In genomic region chr2:25225811-25226379, GRCm38 (mm10) we compare ENCODE assay signal across 9 mouse cellular contexts. TPM values are rescaled to one million over a fixed set of nuclear protein-coding genes. Genes with fewer than 3 reads are reported as not detected.
DNase-seq lines count a peak whose midpoint lies in the region; ATAC-seq and TF ChIP-seq lines count a peak whose summit lies in the region.
"Had no signal": no experiment of that assay in that cellular context is flagged by ENCODE, and none has a peak within 500 bp of the region (broad histone marks: within the 10 kb centered on the region; RNA-seq: fewer than 3 reads in every experiment).

No protein-coding gene starts in this region.

- peak overlapping the region; percentile 55 for H3K4me2 ChIP-seq in lung, postnatal 0 days (replicated peaks; ENCODE audit: low read depth, low read length)
- H3K4me2 ChIP-seq in forebrain, embryonic 13.5 days, result peak overlapping the region; percentile 47
- H3K4me2 ChIP-seq in limb, embryonic 13.5 days (replicated peaks), result peak overlapping the region; percentile 64
- peak overlapping the region; percentile 51 for H3K4me2 ChIP-seq in stomach, embryonic 15.5 days

- peaks cover 6% of the 10 kb centered on the region; the same call in 1 of the 2 replicates for H3K4me1 ChIP-seq in lung, postnatal 0 days (ENCODE audit: insufficient read depth, low read depth, low read length)
- H3K4me1 ChIP-seq in forebrain, embryonic 13.5 days, result peaks cover 32% of the 10 kb centered on the region
- H3K4me1 ChIP-seq in limb, embryonic 13.5 days, result peaks cover 18% of the 10 kb centered on the region
- H3K4me1 ChIP-seq in stomach, embryonic 15.5 days, result peaks cover 16% of the 10 kb centered on the region

- no peaks in the 10 kb centered on the region; the same call in 1 of the 2 replicates for H3K27me3 ChIP-seq in lung, postnatal 0 days (replicated peaks; ENCODE audit: insufficient read depth, low read length)
- H3K27me3 ChIP-seq in forebrain, embryonic 13.5 days, result 0 out of 2 replicates have a peak, but pooled peaks cover 10% of the 10 kb centered on the region
- H3K27me3 ChIP-seq in limb, embryonic 13.5 days, result peaks cover 3% of the 10 kb centered on the region; the same call in 1 of the 2 replicates
- no peaks in the 10 kb centered on the region for H3K27me3 ChIP-seq in stomach, embryonic 15.5 days (replicated peaks)

- 65% methylated on average over 8 of the region's 8 CpGs for WGBS in lung, postnatal 0 days
- WGBS in forebrain, embryonic 13.5 days, result 76% methylated on average over 8 of the region's 8 CpGs
- 73% methylated on average over 8 of the region's 8 CpGs for WGBS in limb, embryonic 13.5 days
- WGBS in stomach, embryonic 15.5 days, result 74% methylated on average over 8 of the region's 8 CpGs

- no peak for ATAC-seq in lung, postnatal 0 days
- no peak for ATAC-seq in forebrain, embryonic 13.5 days
- no peak for ATAC-seq in limb, embryonic 13.5 days (ENCODE audit: low FRiP score, low read depth)
- no peak for ATAC-seq in stomach, embryonic 15.5 days (ENCODE audit: insufficient read depth, low FRiP score, low read depth)
- ATAC-seq in frontal cortex, adult (ENCODE audit: low TSS enrichment), result no peak

- peak overlapping the region; percentile 93 for H3K27ac ChIP-seq in lung, postnatal 0 days (ENCODE audit: low read length)
- peak overlapping the region; percentile 98 for H3K27ac ChIP-seq in forebrain, embryonic 13.5 days
- H3K27ac ChIP-seq in limb, embryonic 13.5 days, result peak overlapping the region; percentile 97
- H3K27ac ChIP-seq in stomach, embryonic 15.5 days, result peak overlapping the region; percentile 99

- H3K4me3 ChIP-seq in lung, postnatal 0 days (ENCODE audit: low read depth, low read length), result peak overlapping the region; percentile 46; the same call in 1 of the 2 replicates
- peak overlapping the region; percentile 52; the same call in 1 of the 2 replicates for H3K4me3 ChIP-seq in forebrain, embryonic 13.5 days
- H3K4me3 ChIP-seq in limb, embryonic 13.5 days, result peak overlapping the region; percentile 49
- H3K4me3 ChIP-seq in stomach, embryonic 15.5 days (replicated peaks), result peak overlapping the region; percentile 54

- no peak for DNase-seq in lung, postnatal 0 days (ENCODE audit: low spot score)
- DNase-seq in lung, postnatal 10 days, result no peak
- no peak for DNase-seq in thymus, postnatal 14 days

- no peak overlapping the region for H3K9ac ChIP-seq in lung, postnatal 0 days (replicated peaks; ENCODE audit: low read depth)
- peak overlapping the region; percentile 70; the same call in 1 of the 2 replicates for H3K9ac ChIP-seq in forebrain, embryonic 13.5 days
- H3K9ac ChIP-seq in limb, embryonic 13.5 days, result peak overlapping the region; percentile 68; the same call in 1 of the 2 replicates
- no peak overlapping the region for H3K9ac ChIP-seq in stomach, embryonic 15.5 days

- TF ChIP-seq EP300 in lung, postnatal 0 days (IDR thresholded peaks at IDR 0.05), result no peak

- H3K9me3 ChIP-seq in lung, postnatal 0 days (ENCODE audit: low read length), result no peaks in the 10 kb centered on the region
- H3K9me3 ChIP-seq in forebrain, embryonic 13.5 days (replicated peaks), result no peaks in the 10 kb centered on the region
- H3K9me3 ChIP-seq in limb, embryonic 13.5 days, result no peaks in the 10 kb centered on the region
- no peaks in the 10 kb centered on the region for H3K9me3 ChIP-seq in stomach, embryonic 15.5 days

- H3K36me3 ChIP-seq in lung, postnatal 0 days (ENCODE audit: insufficient read depth, low read length), result peaks cover 9% of the 10 kb centered on the region
- peaks cover 13% of the 10 kb centered on the region for H3K36me3 ChIP-seq in forebrain, embryonic 13.5 days (ENCODE audit: poor library complexity, severe bottlenecking)
- peaks cover 13% of the 10 kb centered on the region for H3K36me3 ChIP-seq in limb, embryonic 13.5 days
- H3K36me3 ChIP-seq in stomach, embryonic 15.5 days, result no peaks in the 10 kb centered on the region

- no peak for TF ChIP-seq CTCF in lung, postnatal 0 days (IDR thresholded peaks at IDR 0.05)

RNA-seq across cellular contexts. Expression of gene Tubb4b, which starts 1.4 kb away (rescaled TPM):
- polyA plus RNA-seq in lung, postnatal 0 days (2015; fragmentation: Nextera tagmentation; extraction: Ambion mirVana), result 344 and 386 TPM in 2 replicates
- polyA plus RNA-seq in forebrain, embryonic 13.5 days (2015; fragmentation: Nextera tagmentation; extraction: Ambion mirVana), result 448 and 518 TPM in 2 replicates
- 423 and 425 TPM in 2 replicates for polyA plus RNA-seq in limb, embryonic 13.5 days (2015; fragmentation: Nextera tagmentation; extraction: Ambion mirVana)
- polyA plus RNA-seq in stomach, embryonic 15.5 days (2015; fragmentation: Nextera tagmentation; extraction: Ambion mirVana), result 607 and 620 TPM in 2 replicates

RNA-seq across cellular contexts. Expression of gene Fam166a, which starts 7.3 kb away (rescaled TPM):
- polyA plus RNA-seq in lung, postnatal 0 days (2015; fragmentation: Nextera tagmentation; extraction: Ambion mirVana), result 0.32 and 0.98 TPM in 2 replicates
- polyA plus RNA-seq in forebrain, embryonic 13.5 days (2015; fragmentation: Nextera tagmentation; extraction: Ambion mirVana), result 0.21 TPM in 1 of 2 replicates, not detected in the other
- polyA plus RNA-seq in limb, embryonic 13.5 days (2015; fragmentation: Nextera tagmentation; extraction: Ambion mirVana), result not detected in 2 replicates
- polyA plus RNA-seq in stomach, embryonic 15.5 days (2015; fragmentation: Nextera tagmentation; extraction: Ambion mirVana), result 0.92 and 1.5 TPM in 2 replicates
- polyA plus RNA-seq: large intestine, adult 2 months had no signal

RNA-seq across cellular contexts. Expression of gene Slc34a3, which starts 8.3 kb away (rescaled TPM):
- polyA plus RNA-seq in lung, postnatal 0 days (2015; fragmentation: Nextera tagmentation; extraction: Ambion mirVana), result not detected in 2 replicates
- polyA plus RNA-seq in forebrain, embryonic 13.5 days (2015; fragmentation: Nextera tagmentation; extraction: Ambion mirVana), result not detected in 2 replicates
- polyA plus RNA-seq in limb, embryonic 13.5 days (2015; fragmentation: Nextera tagmentation; extraction: Ambion mirVana), result not detected in 2 replicates
- polyA plus RNA-seq in stomach, embryonic 15.5 days (2015; fragmentation: Nextera tagmentation; extraction: Ambion mirVana), result 0.65 and 0.86 TPM in 2 replicates
- polyA plus RNA-seq: brain, embryonic 14.5 days had no signal

RNA-seq across cellular contexts. Expression of gene Rnf224, which starts 10.7 kb away (rescaled TPM):
- 0.10 TPM in 1 of 2 replicates, not detected in the other for polyA plus RNA-seq in lung, postnatal 0 days (2015; fragmentation: Nextera tagmentation; extraction: Ambion mirVana)
- polyA plus RNA-seq in forebrain, embryonic 13.5 days (2015; fragmentation: Nextera tagmentation; extraction: Ambion mirVana), result not detected in 2 replicates
- not detected in 2 replicates for polyA plus RNA-seq in limb, embryonic 13.5 days (2015; fragmentation: Nextera tagmentation; extraction: Ambion mirVana)
- polyA plus RNA-seq in stomach, embryonic 15.5 days (2015; fragmentation: Nextera tagmentation; extraction: Ambion mirVana), result 0.10 and 0.13 TPM in 2 replicates
- polyA plus RNA-seq: brain, embryonic 14.5 days; large intestine, adult 2 months had no signal

RNA-seq across cellular contexts. Expression of gene Stpg3, which starts 11.5 kb away (rescaled TPM):
- polyA plus RNA-seq in lung, postnatal 0 days (2015; fragmentation: Nextera tagmentation; extraction: Ambion mirVana), result 0.12 TPM in 1 of 2 replicates, not detected in the other
- polyA plus RNA-seq in forebrain, embryonic 13.5 days (2015; fragmentation: Nextera tagmentation; extraction: Ambion mirVana), result not detected in 2 replicates
- polyA plus RNA-seq in limb, embryonic 13.5 days (2015; fragmentation: Nextera tagmentation; extraction: Ambion mirVana), result 0.11 TPM in 1 of 2 replicates, not detected in the other
- polyA plus RNA-seq in stomach, embryonic 15.5 days (2015; fragmentation: Nextera tagmentation; extraction: Ambion mirVana), result 0.18 TPM in 1 of 2 replicates, not detected in the other
- polyA plus RNA-seq: brain, embryonic 14.5 days; large intestine, adult 2 months had no signal

Comparison
In these comparisons a context has a peak if more than half of its experiments do, and no peak if none do; other contexts are left out.
1. H3K9ac ChIP-seq: peak in forebrain, embryonic 13.5 days (single experiment) and limb, embryonic 13.5 days (single experiment); none in lung, postnatal 0 days (single experiment) and stomach, embryonic 15.5 days (single experiment).
2. Peak in every context shown above with its lines, with median percentiles within 50 percentile points of each other: H3K27ac ChIP-seq, H3K4me2 ChIP-seq and H3K4me3 ChIP-seq.